Mouse (Mus musculus): ENCODE results near the gene Pla2g15.
"Not testable (repeated sequence)": the region's sequence is repeated elsewhere in the genome, so short reads cannot be mapped to it uniquely, and the experiment has no call there.

Pla2g15 gene

DNA sequence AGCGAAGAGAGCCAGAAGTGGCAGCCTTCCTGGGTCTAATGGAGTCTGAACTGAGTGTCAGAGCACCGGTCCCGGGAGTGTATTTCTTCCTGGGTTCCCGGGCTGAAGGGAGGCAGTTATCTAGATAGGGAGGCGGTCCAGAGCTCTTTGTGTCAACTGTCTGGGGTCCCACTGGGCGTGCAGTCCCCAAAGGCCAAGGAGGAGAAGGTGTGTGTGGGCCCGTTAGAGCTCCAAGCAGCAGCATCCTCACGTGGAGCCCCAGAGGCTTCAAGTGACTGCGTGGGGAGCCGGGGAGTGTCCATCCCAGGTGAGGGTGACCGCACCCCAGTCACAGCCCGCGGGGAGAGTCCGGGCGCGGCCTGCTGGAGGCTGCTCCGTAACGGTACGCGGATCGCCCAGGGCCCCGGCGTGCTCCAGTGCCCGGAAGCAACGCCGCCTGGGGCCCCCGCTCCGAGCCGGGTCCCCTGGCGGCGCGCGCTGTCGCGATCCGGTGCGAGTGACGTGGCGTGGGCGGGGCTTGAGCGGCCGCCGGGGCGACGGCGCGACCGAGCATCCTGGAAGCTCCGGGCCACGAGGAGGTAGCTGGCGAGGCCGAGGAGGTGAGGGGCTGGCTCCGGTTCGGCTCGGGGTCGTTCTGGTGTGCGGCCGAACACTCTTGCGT, 18.3 kb downstream of the Pla2g15 start, which contains the start of gene Slc7a6:
Slc7a6 (plus strand) TSS at position 502 of the 661 bp plus-strand sequence.
- ATAC-seq (ENCODE audit: insufficient number of reproducible peaks, low FRiP score, low TSS enrichment): peak; percentile 90

DNA sequence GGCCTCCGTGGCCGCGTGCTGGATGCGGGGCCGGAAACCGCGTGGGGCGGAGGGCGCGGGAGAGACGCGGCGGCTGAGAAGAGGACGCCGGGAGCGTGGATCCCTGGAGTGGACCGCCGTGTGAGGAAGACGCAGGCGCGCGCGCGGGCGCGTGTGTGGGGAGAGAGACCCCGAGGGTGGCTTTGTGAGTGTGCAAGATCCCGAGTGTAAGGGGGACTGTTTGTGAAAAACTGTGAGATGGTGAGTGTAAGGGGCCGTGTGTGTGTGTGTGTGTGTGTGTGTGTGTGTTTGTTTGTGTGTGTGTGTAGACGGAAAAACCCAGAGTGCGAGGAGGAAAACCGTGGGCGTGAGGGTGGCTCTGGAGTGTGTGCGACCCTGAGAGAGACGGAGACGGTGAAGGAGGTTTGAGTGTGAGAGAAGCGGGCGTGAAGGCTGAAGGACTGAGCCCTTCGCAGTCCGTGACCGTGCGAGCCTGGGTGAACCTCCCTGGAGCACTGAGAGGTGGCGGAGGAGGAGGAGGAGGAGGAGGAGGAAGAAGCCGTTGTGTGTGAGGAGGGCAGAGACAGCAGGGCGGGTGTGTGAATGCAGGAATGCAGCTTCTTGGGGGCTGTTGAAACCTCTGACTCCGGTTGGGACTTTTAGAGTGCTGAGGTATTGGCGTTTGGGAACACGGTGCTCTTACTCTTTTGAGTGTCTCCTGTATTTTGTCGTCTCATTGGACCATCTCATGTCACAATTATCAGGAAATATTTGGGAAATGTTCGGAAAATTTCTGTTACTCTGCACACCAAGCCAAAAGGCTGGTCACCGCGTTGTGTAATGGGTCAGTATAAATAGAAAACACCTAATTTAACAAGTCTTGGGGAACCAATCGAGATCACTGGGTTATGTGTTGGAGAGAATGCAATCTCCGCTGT, 19.1 kb downstream of the Pla2g15 start:
- peak; percentile 56 for ATAC-seq (ENCODE audit: insufficient number of reproducible peaks, low FRiP score, low TSS enrichment)

DNA sequence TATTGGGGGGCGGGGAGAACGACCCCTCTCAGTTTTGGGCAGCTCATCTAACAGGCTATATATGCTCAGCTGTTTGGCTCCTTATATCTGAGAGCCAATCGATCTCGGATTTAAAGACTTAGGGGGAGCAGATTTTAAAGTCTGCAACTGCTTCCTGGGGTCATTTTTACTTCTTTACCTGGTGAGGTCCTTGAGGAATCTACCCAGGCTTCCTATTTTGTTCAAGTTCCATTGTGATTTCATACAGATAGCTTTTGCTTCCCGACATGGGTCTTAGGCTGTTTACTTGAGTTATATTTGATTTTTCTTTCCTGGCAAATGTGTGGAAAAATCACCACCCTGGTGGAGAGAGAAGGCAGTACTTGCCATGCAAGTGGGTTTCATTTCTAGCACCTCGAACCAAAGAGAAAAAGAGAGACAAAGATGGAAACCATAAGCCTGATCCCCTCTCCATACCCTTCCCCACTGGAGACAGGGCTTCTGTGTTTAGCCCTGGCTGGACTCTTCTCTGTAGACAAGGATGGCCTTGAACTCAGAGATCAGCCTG, 19.8 kb downstream of the Pla2g15 start:
- ATAC-seq (ENCODE audit: insufficient number of reproducible peaks, low FRiP score, low TSS enrichment): no peak

- no peak for ATAC-seq (ENCODE audit: insufficient number of reproducible peaks, low FRiP score, low TSS enrichment)
Measured at GRCm38 (mm10) chr8:106173566-106173965, 23.4 kb downstream of the Pla2g15 start.

DNA sequence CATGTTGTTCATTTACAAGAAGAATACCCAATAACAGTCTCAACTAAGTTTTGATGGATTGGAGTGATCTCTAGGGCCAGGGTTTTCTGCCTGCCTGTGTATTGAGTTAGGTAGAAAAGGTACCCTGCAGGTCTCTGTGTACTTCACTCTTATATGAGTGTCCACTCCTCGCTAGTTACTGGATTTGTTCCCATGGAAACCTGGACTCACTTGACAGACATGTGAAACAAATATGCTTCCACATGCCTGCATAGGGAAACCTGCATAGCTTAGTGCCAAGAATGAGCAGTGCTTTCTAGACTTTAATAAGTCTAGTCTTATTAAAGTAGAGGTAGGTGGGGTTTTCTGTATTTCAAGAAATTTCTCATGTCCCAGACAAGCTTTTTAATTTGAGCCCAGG, 26.7 kb downstream of the Pla2g15 start:
- ATAC-seq (ENCODE audit: insufficient number of reproducible peaks, low FRiP score, low TSS enrichment): no peak

DNA sequence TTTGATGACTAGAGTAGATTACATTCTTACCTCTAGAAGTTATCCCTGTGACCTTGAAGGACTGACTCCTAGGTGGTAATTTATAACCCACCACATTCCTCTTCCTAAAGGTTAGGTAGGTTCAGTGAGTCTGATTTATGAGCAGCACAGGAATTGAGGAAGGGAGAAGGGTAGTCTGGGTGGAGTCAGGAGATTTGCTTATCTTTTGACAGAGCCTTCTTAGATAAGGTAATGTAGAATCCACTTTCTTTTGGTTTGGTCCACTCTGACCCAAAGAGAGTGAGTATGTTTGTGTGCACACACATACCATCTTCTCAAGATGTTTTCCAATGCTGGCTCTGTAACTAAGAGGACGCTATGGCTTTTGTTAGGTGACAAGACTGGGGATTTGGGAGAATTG, 27.4 kb downstream of the Pla2g15 start:
- no peak for ATAC-seq (ENCODE audit: insufficient number of reproducible peaks, low FRiP score, low TSS enrichment)

GRCm38 (mm10) chr8:106178428-106178827, 28.2 kb downstream of the Pla2g15 start:
- no peak for ATAC-seq (ENCODE audit: insufficient number of reproducible peaks, low FRiP score, low TSS enrichment)

DNA sequence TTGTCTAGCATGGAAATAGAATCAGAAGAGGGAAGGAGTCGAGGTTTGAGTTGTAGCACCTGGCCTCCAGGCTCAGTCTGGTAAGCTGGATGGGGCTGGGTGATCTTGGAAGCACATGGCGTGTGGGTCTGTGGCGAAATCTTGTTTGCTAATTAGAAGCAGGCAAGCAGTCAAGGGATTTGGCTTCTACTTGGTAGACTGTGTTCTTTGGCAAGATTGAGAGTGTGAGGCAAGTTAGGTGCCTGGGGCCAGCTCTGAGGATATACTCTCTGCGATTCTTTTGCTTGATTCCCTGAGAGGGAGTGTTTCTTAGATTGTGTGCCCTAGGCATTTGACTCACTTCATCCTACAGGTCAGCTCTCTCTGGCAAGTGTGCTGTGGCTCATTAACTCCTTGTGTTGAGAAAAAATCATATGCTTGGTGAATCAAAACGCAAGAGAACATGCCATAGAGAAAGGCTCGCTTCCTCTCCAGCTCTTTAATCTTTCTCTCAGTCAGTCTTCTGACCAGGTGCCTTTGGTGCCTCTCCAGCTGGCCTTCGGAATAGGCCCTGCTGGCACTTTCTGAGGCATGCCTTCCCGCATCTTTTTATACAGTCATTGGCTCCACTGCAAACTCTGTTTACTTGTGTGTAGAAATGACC, 35.5 kb downstream of the Pla2g15 start:
- no peak for ATAC-seq (ENCODE audit: insufficient number of reproducible peaks, low FRiP score, low TSS enrichment)

DNA sequence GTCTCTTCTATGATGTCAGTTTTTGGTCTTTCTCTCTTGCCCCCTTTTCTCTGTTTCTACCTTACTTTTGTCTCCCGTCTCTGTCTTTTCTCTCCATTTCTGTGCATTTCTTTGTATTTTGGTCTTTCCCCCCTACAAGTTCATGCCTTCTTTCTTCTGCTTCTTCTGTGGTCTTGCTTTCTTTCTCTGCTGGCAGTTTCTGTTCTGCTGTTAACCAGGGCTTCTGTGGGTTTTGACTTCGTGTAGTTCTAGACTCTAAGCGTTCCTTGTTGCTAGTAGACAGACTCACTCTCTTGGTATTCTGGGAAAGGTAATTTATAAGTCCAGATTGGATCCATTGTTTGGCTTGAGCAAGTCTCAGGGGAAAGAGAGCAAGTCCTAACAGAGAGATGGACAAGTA, 36.2 kb downstream of the Pla2g15 start:
- no peak for ATAC-seq (ENCODE audit: insufficient number of reproducible peaks, low FRiP score, low TSS enrichment)

DNA sequence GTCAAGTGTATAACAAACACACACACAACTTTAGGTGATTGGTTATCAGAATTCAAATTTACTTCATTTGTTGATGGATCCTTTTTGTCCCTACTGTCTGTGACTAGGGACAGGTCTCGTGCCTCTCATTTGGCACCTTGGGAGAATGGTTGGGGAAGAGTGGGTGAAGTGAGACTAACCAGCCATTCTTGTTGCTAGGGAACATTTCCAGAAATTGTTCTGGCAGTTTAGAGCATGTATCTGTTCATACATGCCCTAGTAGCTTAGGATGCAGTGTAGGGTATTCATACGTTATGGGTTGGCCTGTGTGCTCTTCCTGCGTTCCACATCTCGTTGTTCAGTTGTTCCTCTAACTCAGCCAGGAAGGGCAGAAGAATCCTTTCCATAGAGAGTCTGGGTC, 39.0 kb downstream of the Pla2g15 start:
- ATAC-seq (ENCODE audit: insufficient number of reproducible peaks, low FRiP score, low TSS enrichment): no peak

DNA sequence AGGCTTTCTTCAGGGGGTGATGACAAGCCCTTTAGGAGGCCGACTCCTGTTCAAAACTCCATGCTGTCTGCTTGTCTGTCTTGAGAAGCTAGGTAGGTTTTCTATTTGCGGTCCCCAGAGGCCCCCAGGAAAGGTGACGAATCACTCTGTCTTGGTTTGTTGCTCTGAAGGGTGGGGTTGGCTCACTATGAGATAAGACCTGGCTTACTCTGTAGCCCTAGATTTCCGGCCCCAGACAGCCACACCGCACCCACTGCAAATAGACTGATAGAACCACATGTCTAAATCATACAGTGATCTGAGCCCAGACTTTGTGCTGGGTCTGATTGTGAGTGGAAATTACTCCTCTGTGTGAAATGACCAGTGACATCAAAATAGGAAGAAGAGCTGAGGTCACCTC, 41.4 kb downstream of the Pla2g15 start:
- ATAC-seq (ENCODE audit: insufficient number of reproducible peaks, low FRiP score, low TSS enrichment): no peak

- ATAC-seq (ENCODE audit: insufficient number of reproducible peaks, low FRiP score, low TSS enrichment): no peak
Measured at GRCm38 (mm10) chr8:106193162-106193561, 43.0 kb downstream of the Pla2g15 start.

DNA sequence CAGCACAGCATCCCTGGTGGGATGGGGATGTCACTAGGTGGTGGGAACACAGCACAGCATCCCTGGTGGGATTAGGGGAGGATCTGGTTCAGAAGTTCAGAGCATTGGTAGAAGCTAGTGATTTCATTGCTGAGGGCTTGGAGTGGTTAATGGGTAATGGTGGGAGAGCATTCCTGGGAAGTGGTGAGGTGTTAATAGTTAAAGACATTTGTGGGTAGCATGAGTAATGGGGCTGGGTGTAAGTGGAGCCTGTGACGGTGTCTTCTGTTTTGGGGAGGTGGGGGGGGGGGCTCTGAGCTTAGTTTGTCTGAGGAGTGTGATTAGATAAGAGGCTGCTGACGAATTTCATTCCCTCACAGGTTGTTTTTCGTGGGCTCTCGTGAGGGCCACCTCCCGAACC, 43.9 kb downstream of the Pla2g15 start:
- no peak for ATAC-seq (ENCODE audit: insufficient number of reproducible peaks, low FRiP score, low TSS enrichment)

DNA sequence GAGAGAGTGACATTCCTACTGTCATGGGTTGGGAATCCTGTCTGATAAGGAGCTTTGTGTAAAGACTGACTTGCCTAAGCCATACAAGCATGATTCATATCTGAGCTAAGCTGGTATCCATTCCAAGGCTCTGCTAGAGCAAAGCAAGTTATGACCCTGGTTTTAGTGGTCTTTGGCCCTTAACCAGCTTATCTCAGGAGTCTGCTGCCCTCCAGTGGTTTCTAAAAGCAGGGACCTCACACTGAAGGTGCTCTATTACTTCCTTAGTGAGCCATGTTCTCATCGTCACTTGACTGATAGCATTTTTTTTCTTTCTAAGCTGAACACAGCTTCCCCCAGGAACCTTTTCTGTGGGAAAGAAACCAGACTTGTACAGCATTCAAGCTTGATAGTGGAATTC, 48.5 kb downstream of the Pla2g15 start:
- no peak for ATAC-seq (ENCODE audit: insufficient number of reproducible peaks, low FRiP score, low TSS enrichment)

DNA sequence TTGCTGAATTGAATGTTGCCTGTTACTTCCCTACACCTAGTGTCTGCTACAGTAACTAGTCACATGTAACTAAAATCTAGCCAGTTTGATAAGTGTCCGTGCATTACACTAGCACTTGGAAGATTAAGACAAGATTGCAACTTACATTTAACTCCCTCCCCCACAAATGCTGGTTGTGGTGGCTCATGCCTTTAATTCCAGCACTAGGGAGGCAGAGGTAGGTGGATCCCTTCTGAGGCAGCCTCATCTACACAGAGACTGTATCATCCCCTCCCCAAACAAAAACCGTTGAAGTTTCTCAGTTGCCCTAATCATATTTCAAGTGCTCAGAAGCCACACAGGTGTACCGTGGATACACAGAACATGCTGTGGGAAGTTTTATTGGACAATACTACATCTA, 49.4 kb downstream of the Pla2g15 start:
- ATAC-seq (ENCODE audit: insufficient number of reproducible peaks, low FRiP score, low TSS enrichment): not testable (repeated sequence)

GRCm38 (mm10) chr8:106210035-106210731, 60.0 kb downstream of the Pla2g15 start:
- peak; percentile 18; the same call in 1 of the 2 replicates for ATAC-seq (ENCODE audit: insufficient number of reproducible peaks, low FRiP score, low TSS enrichment)

GRCm38 (mm10) chr8:106210821-106211345, 60.7 kb downstream of the Pla2g15 start, which contains the start of the genes Slc7a6os and Prmt7:
TSS of gene Slc7a6os (minus strand) at chr8:106210935.
TSS of gene Prmt7 (plus strand) at chr8:106210936.
- ATAC-seq (ENCODE audit: insufficient number of reproducible peaks, low FRiP score, low TSS enrichment): peak; percentile 96

DNA sequence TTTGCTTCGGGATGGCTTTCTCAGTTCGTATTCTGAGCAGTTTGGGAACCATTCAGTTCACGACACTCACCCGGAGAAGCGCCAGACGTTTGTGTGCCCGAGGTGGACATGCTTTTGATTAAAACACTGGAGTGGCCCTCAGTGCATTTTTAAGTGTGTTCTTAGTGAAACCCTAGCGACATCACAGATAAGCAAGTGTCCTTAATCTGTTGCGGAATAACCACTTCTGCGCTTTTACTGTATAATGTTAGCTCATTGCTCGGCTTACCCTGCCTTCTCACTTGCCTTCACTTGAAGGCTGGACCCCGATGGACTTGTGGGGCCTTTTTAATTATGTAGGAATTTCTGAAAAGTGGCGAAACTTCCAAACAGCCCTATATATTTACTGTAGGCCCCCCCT, 61.2 kb downstream of the Pla2g15 start:
- ATAC-seq (ENCODE audit: insufficient number of reproducible peaks, low FRiP score, low TSS enrichment): no peak

DNA sequence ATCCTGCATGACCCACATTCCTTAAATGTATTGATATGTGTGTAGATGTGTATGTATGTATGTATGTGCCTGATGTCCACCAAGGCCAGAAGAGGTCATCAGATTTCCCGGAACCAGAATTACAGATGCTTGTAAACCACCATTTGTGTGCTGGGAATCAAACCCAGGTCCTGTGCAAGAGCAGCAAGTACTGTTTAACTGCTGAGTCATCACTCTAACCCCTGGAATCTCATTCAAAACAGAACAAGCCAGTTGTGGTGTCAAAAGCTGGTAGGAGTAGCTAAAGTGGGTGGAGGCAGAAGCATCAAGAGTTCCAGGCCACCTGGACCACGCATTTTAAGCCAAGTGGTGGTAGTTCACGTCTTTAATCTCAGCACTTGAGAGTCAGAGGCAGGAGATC, 63.8 kb downstream of the Pla2g15 start:
- ATAC-seq (ENCODE audit: insufficient number of reproducible peaks, low FRiP score, low TSS enrichment): no peak

Data from cerebellum, adult (tissue).